Mouse (Mus musculus) urinary bladder, postnatal 25 days (tissue): ENCODE data around the gene Reps1.
"Not testable (repeated sequence)": the region's sequence is repeated elsewhere in the genome, so short reads cannot be mapped to it uniquely, and the experiment has no call there.

Experiments
- DNase-seq: peaks from one replicate; pipeline ENCODE4 v3.0.0; 2022; ENCODE audit warnings: low spot score

Reps1 gene

DNA sequence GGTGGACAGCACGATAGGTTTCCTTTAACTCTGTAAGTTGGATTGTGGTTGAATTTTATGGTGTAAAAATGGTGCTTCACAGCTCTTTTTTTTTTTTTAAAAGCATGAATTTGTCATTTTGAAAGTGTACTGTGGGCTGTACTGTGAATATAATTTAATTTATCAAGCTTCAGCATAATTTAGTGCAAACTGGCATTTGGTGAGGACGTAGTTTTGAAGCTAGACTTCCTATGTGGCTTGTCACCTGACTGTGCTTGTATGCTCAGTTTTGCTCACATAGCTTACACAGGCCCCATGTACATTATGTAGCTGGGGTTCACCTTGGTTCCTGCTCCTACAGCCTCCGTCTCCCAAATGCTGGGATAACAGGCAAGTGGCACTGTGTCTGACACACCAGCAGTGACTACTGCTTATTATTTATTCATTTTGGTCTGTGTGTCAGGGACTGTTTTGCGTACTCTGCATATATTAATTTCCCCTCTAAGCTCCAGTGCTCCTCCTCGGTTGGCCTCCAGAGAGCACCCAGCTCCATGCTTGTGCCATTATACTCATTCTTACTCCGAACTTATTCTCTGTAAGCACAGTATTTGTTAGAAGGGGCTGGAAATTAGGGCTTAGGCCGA lies 9.1 kb downstream of the Reps1 start:
- no peak for DNase-seq

DNA sequence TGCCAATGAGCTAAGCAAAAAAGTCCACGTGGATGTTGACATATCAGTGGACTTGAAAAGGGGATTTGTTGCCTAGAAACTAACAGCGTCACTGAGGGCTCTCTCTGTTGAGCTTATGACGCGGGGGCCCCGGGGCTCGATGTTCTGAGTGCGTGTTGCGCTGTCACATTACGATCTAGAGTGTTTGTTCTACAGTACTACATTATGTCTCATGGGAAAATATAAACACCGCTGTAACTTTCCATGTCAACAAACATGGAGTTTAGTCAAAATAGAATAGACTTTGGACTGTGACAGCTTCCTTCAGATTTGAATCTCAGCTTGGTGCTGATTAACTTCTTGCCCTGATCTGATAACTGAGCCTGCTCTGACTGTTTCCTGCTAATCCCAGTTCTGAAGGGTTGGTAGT lies 10.4 kb downstream of the Reps1 start:
- no peak for DNase-seq

DNA sequence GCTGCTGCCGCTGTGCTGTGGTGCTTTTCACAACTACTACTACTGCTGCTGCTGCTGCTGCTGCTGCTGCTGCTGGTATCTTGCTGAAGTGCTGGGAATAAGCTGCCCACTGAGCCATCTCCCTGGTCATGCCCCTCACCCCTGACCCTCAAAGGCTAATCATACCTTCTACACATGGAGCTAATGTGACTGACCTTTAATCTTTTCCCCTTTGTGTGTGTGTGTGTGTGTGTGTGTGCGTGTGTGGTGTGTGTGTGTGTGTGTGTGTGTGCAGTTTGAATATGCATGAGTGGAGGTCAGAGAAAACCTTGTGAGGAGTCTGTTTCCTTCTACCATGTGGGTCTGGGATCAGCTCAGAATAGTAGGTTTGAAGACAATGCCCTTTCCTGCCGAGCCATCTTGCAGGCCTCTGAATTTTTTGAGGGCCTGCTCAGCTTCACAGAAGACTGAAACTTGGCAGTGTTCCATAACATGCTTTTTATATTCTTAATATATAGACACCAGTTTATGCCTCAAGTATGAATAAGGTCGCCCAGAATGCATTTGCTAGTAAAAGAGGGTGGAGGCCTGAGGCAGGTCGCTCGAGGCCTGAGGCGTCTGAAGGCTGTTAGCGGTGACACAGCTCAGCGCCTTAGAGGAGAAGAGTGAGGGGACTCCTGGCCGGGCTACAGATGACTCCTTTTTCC lies 12.2 kb downstream of the Reps1 start:
- DNase-seq = no peak

DNA sequence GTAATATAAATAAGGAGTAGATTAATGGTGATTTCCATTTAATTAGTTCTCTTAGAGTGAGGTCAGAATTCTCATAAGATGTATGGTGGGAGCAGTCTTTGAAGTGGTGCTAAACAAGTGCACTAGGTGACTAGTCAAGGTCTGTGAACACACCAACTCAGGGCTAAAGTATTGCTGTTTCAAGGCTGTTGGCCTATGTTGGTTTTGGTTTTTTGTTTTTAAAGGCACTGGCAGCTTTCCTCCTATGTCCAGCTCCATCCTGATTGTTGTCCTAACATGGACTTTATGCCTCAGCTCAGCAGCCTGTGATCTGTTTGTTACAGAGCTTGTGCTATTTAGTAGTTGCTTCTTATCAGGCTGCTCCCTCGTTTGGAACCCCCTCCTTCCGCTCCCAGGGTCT lies 13.2 kb downstream of the Reps1 start:
- no peak for DNase-seq

DNA sequence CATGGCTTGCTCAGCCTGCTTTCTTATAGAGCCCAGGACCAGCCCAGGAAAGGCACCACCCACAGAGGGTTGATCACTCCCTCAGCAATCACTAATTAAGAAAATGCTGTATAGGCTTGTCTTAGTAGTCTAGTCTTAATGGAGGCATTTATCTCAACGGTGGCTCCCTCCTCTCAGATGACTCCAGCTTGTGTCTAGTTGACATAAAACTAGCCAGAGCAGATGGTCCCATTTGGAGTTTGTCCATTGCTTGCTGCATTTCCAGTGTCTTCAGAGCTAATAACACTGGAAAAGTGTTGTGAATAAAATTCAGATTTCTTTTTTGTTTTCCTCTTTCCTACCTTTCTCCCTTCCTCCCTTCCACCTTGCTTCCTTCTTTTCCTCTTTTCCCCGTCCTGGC lies 13.9 kb downstream of the Reps1 start:
- DNase-seq = no peak

- no peak for DNase-seq
Observed at GRCm38 (mm10) chr10:18070144-18070543, 14.5 kb downstream of the Reps1 start.

GRCm38 (mm10) chr10:18070616-18071015 lies 15.0 kb downstream of the Reps1 start:
- no peak for DNase-seq

- no peak for DNase-seq
Observed at GRCm38 (mm10) chr10:18072871-18073270, 17.2 kb downstream of the Reps1 start.

DNA sequence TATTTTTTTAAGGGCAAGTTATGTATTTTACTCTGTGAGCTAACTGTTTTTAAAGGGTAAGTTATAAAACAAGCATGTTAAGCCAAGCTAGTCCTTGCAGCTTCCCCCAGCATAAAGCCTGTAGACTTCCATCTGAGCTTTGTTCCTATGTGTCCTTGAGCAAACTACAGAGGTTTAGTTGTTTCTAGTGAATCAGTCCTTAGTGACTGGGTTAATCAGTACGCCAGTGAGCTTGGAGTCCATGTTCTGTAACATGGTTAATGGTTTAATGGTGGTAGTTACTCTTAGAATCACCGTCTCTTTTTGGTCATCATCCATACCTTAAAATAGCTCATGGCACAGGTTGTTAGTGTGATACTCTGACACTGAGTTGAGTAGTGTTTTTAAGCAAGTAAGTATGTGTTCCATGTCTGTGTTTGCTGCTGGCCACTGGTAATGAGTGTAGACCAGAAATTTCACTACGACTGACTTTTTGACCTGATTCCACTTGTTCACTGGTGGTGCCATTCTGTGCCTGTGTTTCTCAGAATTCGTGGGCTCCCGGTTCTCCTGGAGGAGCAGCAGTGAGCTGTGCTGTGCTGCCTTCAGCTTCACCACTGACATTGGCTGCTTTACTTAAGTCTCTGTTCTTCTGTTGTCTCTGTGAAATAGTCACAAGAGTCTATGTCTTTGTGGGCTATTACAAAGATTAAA lies 18.9 kb downstream of the Reps1 start:
- no peak for DNase-seq

- no peak for DNase-seq
Observed at GRCm38 (mm10) chr10:18075845-18076244, 20.2 kb downstream of the Reps1 start.

GRCm38 (mm10) chr10:18081536-18081935 lies 25.9 kb downstream of the Reps1 start:
- no peak for DNase-seq

- no peak for DNase-seq
Observed at GRCm38 (mm10) chr10:18082772-18083171, 27.1 kb downstream of the Reps1 start.

GRCm38 (mm10) chr10:18090691-18091090 lies 35.0 kb downstream of the Reps1 start:
- DNase-seq = no peak

DNA sequence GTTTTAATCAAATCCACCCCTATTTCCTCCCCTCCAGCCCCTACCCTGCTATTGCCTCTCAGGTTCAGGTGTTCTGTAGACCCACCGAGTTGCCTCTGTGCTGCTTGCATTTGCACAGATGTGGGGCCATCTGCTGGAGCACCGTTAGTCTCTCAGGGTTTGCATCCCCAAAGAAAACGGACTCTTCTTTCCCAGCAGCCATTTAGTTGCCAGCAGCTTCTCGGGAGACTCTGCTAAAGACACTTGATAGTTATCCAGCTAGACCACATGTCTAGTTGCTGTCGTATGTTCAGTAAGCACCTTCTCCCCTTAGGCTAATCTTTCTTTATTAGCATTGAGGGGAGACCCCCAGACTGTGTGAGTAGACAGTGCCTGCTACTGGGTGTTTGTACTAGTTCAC lies 46.5 kb downstream of the Reps1 start:
- DNase-seq = no peak

DNA sequence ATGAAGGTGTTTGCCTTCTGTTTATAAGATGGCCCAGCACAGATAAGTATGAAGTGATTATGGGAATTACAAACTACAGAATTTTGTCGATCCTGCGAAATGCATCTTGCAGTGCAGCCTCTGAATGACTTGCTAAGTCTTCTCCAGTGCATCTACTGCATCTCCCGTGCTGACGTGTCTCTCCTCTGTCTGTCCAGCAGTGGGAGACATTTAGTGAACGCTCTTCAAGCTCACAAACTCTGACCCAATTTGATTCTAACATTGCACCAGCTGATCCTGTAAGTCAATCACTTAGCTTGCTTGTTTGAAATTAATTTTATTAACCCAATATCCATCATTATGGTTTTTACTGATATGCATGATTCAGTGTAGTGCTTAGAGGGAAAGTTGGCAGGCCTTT lies 51.8 kb downstream of the Reps1 start:
- DNase-seq = no peak

DNA sequence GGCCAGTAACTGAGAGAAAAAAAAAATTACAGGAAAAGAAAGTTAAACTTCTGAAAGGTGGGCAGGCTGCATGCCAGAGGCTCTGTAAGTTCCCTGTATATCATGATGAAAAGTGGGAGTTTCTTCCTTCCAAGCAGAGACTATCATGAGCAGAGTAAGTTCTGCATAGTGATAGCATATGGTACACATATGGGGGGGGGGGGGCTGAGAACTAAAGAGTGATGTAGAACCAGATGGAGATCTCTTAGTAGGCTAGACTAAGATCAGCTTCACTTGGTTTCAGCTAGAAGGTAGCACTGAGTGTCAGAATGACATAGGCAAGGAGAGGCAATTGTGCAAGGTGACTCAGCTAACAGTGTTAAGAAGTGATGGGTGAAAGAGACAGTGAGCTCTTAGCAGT lies 55.3 kb downstream of the Reps1 start:
- DNase-seq = no peak

- no peak for DNase-seq
Observed at GRCm38 (mm10) chr10:18113473-18114093, 57.9 kb downstream of the Reps1 start.

- no peak for DNase-seq
Observed at GRCm38 (mm10) chr10:18118336-18118735, 62.7 kb downstream of the Reps1 start.

DNA sequence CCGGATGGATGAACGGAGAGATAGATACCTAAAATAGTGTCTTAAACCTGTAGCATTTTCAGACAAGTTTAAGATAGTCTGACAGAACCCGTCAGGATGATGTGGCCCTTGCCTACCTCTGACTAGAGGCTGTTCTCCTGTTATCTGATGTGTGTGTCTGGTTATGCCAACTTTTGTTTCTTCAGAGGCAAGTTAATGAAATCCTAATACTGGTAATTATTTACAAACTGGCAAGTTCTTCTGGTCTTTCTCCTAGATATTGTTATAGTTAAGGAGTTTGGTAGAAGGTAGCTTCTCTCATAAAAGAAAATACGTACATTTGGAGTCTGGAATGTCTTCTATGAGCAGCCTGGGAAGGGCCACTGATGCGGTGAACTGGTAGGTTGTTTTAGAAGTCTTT lies 74.6 kb downstream of the Reps1 start:
- DNase-seq = no peak

GRCm38 (mm10) chr10:18131666-18132650 lies 76.3 kb downstream of the Reps1 start:
- no peak for DNase-seq

GRCm38 (mm10) chr10:18138853-18139503 lies 83.3 kb downstream of the Reps1 start:
- not testable (repeated sequence) for DNase-seq
